Mouse (Mus musculus) left cerebral cortex, adult 9 months (tissue): ENCODE data around the gene Ephb3.

Experiments
- DNase-seq, 2 experiments: peaks; one replicate each; pipeline ENCODE4 v3.0.0; 2022; ENCODE audit warnings: low spot score in 2 of 2

The Ephb3 gene

DNA sequence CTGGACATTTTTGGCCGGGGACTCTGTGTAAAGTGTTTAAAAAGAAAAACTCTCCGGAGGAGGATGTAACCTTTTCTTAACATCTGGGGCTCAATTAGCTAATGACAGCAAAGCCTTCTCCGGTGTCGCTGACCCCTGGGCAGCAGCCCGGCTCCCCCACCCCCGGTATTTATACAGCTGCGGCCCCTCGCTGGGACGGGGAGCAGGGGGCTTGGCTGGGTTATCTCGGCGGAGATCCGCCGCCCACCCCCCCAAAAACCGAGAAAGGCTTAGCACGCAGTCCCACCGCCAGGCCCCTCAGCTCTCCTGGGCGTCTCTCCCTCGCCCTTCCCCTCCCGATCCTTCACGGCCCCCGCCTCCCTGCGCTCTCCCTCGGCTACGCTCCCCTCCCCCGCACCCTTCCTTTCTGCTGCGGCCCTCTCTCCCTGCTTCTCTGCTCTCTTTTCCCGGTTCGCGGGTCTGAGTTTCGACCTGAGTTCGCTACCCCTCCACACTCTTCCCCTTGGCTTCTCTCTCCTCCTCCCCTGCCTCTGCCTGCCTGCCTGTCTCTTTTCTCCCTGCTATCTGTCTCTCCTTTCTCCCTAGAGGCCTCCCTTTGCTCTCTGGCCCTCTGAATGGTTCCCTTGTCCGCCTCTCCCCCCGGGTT is 42.0 kb downstream of the Ephb3 start:
- DNase-seq, result peak in 1 of 2 experiments; percentile 12

DNA sequence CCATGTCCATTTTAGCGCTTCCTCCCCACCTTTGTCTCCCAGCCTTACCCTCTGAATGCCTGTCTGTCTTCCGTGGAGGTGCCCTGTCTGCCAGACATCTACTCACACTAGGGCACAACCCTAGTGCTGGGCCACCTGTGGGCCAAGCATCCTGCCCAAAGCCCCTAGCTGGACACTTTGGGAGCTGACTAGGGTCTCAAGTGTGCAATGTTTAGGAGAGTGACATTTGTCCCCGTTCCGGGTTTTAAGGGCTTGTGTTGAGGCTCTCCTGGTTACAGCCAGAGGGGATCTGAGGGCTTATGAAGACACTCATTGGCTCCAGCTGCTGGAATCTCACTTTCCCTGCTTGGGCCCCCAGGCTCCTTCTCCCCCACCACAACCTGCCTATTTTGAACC is 42.5 kb downstream of the Ephb3 start:
- no peak for DNase-seq

DNA sequence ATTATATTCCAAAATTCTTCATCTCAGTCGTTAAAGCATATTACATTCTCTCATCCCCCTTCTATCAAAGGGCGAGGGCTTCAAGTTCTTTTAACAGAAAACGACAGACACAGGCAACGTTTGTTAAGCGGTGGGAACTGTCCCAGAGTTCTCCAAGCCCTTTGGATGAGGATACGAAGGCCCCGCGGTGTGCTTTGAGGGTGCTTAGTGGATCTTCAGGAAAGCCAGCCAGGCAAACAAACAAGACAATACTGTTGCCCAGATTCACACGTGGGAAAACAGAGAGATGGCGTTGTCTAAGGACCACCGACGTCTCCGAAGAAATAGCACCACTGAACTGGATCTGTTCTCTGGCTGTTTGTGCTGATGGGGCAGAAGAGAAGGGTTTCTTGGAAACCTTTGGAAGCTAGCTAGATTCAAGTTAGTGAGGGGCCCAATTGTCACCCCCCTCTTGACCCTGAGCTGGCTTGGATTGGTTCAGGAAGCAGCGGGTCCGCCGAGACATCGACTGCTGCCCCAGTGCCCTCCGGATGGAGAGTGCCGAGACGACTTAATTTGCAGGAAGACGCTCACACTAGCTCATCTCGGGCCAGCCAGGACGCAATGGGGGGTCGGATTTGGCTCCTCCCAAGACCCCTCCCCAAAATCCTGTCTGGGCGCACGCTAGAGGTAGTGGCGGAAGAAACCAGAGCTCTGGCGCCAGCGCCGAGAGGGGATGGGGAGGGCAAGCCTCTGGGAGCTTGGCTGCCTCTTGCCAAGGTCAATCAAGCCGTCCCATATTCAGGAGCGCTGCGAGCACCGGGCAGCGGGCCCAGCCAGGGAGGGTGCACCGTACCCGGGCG is 43.5 kb downstream of the Ephb3 start:
- peak in 1 of 2 experiments; percentile 18 for DNase-seq

GRCm38 (mm10) chr16:21248713-21249531 is 44.4 kb downstream of the Ephb3 start:
- no peak for DNase-seq

- no peak for DNase-seq
Measured at GRCm38 (mm10) chr16:21252401-21252955, 47.9 kb downstream of the Ephb3 start.

GRCm38 (mm10) chr16:21255574-21256304 is 51.2 kb downstream of the Ephb3 start:
- DNase-seq, result no peak

GRCm38 (mm10) chr16:21256514-21257305 is 52.2 kb downstream of the Ephb3 start:
- DNase-seq, result no peak

DNA sequence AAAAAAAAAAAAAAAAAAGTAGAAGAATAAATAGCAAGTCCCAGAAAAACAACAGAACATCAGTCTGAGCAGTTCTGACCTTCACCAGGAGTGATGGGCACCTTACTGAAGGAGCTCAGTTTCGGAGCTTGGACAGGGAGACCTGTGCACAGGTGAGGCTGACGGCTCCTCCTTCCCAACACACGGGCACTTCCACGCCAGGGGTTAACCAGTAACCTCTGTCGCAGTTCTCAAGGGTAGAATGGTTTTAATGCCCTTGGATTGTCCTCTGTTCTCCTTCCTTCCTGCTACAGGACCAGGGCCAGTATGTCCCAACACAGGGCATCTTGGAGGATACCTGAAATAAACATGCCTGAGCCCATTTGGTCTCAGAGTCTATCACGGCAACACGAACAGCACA is 60.9 kb downstream of the Ephb3 start:
- no peak for DNase-seq

DNA sequence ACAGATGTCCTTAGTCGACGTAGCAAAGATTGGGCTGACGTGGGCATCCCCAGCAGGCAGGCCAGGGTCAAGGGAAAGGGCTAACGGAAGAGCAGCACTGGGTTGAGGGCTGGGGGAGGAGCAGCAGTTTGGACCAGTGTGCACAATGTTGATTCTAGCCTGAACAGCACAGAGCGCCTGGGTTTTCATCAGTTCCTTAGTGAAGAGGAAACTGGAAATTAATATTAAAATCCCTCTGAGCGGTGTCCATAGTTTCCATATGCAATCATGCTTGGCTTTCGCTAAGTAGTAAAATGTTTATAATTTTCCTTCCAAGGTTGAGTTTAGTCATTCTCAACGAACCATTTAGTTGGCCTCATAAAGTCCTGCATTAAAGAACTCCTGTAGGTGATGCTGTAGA is 65.2 kb downstream of the Ephb3 start:
- DNase-seq, result no peak

- DNase-seq, result peak; percentile 42 to 64
Measured at GRCm38 (mm10) chr16:21271773-21272247, 67.3 kb downstream of the Ephb3 start.

DNA sequence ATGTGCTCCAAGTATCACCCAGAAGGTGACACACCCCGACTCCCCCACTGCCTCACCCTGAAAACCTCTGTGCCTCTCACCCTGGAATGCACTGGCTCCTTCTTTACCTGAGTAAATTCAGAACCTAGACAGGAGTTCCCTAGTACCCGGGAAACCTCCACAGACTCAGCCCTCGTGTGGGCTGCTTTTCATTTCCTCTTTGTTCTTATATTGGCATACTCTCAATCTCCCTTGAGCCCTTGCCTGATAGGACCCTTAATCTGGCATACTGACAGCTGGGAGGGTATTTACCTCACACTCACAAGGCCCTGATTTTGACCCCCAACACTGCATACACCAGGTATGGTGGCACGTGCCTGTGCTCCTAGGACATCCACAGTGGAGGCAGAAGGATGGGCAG is 68.2 kb downstream of the Ephb3 start:
- DNase-seq, result no peak
